Mouse (Mus musculus) testis, postnatal 10 days (tissue): ENCODE results near the gene Zfp553.

Experiments
- DNase-seq: peaks from one replicate; pipeline ENCODE4 v3.0.0; 2021; ENCODE audit warnings: low spot score

Zfp553 gene

DNA sequence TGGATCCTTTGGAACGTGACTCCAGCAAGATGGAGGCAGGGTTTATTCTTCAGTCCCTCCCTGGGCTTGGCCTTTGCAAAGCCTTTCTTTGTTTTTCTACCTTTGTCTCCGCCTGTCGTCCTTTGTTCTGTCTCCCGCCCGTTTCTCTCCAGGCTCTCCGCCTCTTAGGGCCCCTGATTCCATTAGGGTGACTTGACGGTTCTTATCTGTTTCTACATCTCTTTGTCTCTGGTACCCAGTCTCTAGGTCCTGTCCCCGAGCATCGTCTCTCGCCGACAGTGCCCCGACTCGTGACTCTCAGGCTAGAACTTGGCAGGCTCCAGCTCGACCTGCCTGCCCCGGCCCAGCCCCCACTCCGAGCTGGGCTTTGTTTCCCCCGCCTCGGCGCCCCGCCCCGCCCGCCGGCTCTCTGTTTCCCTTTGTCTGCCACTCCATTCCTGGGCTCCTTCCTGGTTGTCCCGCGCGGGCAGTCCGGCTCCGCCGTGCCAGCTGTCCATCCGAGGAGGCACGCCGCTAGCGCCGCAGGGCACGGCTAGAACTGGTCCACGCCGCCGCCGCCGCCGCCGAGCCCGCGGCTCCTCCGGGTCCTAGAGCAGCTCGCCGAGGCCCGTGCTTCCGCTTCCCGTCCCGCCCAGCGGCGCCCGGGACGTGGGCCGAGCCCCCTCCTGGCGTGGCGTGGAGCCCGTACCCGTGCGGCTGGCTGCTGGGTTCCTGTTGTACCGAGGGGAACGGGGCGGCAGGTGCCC, at the start of gene Zfp553, which contains the start of gene Sept1:
Gene Zfp553 (plus strand): TSS at position 440 of the 746 bp plus-strand sequence.
Gene Sept1 (minus strand): TSS at position 509 of the 746 bp plus-strand sequence.
- DNase-seq, result peak; percentile 88

DNA sequence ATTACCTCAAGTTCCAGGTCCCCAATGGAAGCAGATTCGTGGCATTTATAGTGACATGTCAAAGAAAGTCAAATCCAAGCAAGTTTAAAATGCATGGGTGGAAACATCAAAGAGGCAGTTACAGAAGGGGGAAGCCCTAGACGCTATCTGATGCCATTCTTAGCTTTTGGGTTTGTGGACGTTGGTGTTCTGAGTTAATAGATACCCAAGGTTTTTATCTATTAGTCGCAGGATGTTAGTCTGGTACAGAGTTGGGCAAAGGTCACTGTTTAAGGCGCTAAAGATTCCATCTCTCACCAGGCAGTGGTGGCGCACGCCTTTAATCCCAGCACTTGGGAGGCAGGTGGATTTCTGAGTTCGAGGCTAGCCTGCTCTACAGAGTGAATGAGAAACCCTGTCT, 49.5 kb upstream of the Zfp553 start:
- DNase-seq, result no peak

DNA sequence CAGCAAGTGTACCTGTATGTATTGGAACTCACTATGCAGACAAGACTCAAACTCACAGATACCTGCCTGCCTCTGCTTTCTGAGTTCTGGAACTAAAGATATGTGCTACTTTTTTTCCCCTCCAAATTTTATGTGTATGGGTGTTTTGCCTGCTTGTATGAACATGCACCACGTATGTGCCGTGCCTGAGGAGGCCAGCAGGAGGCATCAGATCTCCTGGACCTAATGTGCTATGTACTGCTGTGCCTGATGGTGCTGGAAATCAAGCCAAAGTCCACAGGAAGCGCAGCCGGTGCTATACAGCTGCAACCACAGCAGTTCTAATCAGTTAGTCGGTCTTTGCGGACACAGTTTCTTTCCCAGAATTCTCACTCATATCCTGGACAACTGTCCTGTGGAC, 49.0 kb upstream of the Zfp553 start:
- DNase-seq, result no peak

- DNase-seq, result no peak
Observed at GRCm38 (mm10) chr7:127184720-127185119, 48.1 kb upstream of the Zfp553 start.

- peak; percentile 43 for DNase-seq
Observed at GRCm38 (mm10) chr7:127185601-127186000, 47.3 kb upstream of the Zfp553 start.

- no peak for DNase-seq
Observed at GRCm38 (mm10) chr7:127187351-127187750, 45.5 kb upstream of the Zfp553 start.

DNA sequence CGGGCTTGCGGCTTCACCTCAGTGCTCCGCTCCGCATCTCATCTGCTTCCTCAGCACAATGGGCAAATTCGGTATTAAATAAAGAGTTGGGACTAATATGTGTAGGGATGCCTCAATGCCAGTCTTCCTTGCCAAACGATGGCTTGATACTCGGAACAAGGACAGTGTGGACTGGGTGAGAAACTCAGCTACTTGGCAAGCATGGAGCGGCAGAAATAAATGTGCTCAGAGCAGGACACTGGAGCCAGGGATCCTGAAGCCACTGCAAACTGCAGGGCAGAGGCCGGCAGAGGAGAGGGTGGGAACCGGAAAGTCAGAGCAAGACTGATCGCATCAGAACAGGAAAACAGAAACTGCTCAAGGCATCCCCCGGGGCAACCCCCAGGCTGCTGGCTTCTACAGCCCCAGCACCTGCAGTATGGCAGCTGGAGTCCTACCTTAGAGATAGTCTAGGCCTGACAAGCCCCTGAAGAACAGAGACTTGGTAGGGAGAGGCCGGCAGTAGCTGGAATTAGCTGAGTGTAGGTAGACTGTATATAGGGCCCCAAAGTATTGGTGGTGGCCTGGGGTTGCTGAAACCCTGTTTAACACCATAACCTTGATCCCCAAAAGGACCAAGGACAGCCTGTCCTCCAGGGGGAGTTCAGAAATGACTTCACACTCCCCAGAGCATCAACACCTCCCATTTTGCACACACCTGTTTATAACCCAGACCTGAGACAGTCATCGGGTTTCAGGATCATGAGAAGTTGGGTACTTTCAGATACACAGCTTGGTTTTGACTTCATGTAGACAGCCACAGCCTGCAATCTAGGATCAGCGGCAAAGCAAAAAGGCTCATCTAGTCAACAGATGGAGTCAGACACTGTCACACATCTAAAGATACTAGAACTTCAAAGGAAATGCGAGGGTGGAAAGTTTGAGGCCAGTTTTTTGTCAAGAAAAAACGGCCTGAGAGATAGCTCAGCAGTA, 44.3 kb upstream of the Zfp553 start:
- no peak for DNase-seq

DNA sequence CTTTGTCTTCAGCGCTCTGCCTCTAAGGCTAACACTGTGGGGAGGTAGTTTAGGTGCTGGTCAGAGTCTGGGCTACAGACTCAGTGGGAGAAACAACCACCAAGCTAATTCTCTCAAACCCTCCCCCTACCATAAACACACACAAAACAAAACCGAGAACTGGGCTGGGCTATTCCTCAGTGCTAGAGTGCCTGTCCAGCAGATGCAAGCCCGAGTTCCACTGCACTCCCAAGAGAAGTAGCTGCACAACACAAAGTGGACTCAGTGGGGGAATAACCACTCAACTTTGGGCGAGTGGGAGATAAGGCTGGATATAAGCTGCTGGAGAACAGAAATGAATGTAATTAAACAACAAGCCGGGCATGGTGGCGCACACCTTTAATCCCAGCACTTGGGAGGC, 42.2 kb upstream of the Zfp553 start:
- DNase-seq, result no peak

GRCm38 (mm10) chr7:127192989-127193388, 39.9 kb upstream of the Zfp553 start:
- no peak for DNase-seq

DNA sequence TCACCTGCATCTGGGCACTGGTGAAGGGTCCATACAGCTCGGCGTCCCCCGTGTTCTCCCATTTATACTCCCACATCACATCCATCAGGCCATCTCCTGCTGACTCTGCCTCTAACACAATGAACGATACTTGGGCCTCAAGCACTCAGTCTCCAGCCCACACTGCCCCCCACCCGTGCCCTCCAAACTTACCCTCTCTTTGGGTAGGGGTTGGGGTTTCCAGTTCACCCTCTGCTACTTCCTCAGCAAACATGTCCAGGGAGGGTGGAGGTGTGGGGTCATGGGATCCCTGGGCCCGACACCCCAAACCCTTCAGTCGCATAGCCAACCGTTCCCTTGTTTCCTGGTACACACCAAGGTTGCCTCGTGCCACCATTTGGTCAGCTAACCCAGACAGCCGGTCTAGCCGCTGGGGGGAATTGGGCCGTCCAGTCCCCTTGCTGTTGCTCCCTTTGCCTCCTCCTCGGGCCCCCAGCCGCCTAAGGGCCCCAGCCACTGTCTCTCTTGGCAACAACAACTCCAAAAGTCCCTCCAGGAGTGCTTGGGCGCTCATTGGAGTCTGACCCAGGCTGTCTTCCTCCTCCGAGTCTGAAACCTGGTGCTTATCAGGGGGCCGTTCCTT, 38.7 kb upstream of the Zfp553 start:
- peak; percentile 40 for DNase-seq

DNA sequence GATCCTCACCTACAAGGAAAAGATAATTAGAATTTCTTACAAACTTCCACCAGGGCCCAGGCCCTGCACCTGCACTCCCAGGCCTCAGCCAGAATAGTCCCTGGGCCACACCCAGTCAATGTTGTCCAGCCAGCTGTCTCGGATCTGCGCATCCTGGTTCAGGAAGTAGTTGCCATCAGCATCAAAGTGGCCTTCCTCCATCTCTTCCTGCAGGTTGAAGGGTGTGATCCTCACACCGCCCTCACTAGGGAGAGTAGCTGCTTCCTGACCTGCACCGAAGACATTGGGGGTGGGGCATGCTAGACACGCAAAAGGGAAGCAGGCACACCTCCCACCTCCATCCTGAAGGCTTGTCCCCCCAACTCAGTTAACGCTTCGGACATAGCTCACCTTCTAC, 38.2 kb upstream of the Zfp553 start:
- peak; percentile 45 for DNase-seq

DNA sequence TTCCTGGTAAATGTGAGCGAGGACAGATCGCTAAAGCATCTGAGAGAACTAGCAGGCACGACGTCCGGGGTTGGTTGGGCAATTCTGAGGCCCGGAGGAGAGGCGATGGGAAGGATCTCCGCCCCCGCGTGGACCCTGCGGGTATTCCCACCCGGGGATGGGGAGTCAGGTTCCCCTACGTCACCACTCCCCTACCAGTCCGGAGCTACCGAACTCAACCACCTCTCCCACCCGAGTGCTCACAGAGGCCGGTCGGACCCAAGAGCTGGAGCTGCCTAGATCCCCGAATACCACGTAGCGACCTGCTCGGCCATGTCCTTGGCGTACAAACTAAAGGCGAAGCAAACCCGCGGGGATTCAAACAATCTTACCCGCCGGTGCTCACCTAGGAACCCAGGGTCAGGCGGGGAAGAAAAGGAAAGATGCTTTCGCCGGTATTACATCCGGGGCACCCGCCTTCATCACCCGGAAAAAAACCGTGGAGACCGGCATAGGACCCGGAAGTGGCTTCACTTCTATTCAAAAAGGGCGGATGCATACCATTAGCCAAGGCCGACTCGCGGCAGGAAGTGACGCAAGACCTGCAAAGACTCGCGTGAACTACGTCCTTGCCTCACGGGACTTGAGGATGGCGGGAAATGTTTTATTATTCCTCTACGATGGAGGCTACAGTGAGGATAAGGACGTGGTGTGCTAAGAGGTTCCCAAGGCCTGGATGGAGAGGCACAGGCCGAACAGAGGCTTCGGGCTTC, 37.1 kb upstream of the Zfp553 start, which contains the start of gene Cd2bp2:
Gene Cd2bp2 (minus strand): TSS at position 507 of the 752 bp plus-strand sequence.
- DNase-seq, result peak; percentile 89

GRCm38 (mm10) chr7:127196484-127196883, 36.4 kb upstream of the Zfp553 start:
- no peak for DNase-seq

DNA sequence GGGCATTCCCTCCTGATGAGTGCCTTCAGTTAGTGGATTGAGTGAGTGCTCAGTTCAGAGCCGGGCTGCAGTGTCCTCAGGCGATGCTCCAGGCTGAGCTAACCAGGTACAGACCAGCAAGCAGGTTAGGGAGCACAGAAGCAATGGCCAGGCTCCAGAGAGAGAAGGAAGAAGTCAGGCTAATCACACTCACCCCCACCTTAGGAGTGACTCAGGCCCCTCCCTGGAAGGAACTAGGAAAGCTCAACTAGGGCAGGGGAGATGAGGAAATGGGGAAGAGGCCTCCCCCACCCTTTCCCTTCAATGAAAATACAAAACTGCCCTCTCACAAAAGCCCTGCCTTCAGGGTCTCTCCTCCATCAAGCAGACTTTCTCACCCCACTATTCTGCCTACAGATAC, 26.3 kb upstream of the Zfp553 start:
- DNase-seq, result no peak

- DNase-seq, result peak; percentile 66
Observed at GRCm38 (mm10) chr7:127207374-127208294, 25.2 kb upstream of the Zfp553 start.

DNA sequence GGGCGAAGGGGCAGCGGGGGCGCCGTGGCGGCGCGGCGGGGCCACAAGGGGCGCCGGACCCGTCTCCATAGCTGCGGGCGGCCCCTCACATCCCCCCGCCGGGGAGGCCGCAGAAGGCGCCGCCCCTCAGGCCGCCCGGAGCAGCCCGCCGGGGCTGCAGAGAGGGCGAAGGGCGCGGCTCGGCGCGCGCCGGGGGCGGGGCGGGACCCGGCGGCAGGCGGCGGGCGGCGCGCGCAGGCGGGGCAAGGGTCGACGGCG, 24.6 kb upstream of the Zfp553 start, which contains the start of gene Tbc1d10b:
Gene Tbc1d10b (minus strand): TSS at position 174 of the 258 bp plus-strand sequence.
- DNase-seq, result no peak

DNA sequence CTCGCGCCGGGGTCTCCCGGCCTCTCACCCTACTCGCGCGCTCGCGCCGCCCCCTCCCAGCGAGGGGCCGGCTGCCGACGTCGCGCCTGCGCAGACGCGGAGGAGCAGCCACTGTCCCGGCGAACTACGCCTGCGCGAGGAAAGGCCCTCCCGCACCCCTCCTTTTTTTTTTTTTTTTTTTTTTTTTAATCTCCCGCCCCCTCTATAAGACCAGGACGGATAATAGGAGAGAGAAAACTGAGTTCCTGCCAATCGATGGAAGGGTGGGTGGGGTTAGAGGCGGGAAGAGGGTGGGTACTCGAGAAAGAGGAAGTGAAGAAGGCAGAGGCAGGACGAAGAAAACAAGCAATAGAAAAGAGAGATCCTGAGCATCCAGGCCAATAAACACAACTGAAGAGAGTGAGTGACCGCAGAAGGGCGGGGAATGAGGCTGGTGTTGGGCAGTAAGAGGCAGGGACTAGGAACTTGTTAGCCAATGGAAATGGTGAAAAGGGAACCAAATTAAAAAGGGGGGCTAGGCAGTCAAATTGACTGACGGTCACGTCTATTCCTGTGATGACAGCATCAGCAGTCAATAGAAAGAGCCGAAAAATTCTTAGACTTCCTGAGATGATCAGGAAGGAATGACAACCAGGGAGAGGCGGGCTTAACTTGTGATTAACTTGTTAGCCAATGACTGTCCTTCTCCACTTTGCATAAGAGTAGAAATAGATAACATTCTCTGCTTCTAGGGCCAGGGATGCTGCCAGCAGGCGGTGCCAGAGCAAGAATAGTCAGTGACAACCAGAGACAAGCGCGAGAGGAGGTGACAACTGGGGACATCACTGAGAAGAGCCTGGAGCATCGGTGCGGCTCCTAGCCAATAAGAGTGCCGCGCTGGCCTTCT, 24.1 kb upstream of the Zfp553 start, which contains the start of gene Mylpf:
Gene Mylpf (plus strand): TSS at position 338 of the 886 bp plus-strand sequence.
- peak; percentile 96 for DNase-seq

- no peak for DNase-seq
Observed at GRCm38 (mm10) chr7:127209851-127210250, 23.0 kb upstream of the Zfp553 start.

DNA sequence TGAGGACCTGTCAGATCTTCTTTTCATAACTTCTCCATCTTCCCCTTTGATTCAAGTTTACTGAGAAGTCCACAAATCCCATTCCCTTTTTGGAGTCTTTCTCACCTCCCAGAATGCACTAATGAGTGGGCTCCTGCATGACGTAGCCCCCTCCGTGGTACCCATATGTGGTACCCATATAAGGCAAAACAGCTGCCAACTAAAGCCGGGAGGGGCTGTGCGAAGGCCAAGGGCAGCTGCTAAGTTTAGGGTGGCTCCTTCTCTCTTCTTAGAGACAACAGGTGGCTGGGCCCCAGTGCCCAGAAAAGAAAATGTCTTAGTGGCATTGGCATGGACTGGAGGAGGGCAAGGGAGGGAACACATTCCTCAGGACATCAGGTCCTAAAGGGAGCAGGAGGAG, 22.6 kb upstream of the Zfp553 start:
- peak; percentile 38 for DNase-seq
